Mouse (Mus musculus): Measurements from ENCODE around the gene Nxph4. TPM values are rescaled to one million over a fixed set of nuclear protein-coding genes. Genes with fewer than 3 reads are reported as not detected.
A peak's percentile ranks its signal among the peaks of the same experiment; 100 is the strongest.

Nxph4 gene
- total and polyA plus RNA-seq, 3 experiments: 0.13 to 0.14 TPM; not detected in 1

GRCm38 (mm10) chr10:127524646-127525255 is 9.6 kb downstream of the Nxph4 start:
- no peak for TF ChIP-seq SMC3 (IDR thresholded peaks at IDR 0.05; ENCODE audit: low read depth, low read length)
- TF ChIP-seq SIN3A (IDR thresholded peaks at IDR 0.05; ENCODE audit: low read length): no peak
- no peak for TF ChIP-seq ETS1 (conservative IDR thresholded peaks at IDR 0.05; ENCODE audit: low read depth, low read length)
- no peak for TF ChIP-seq E2F4 (IDR thresholded peaks at IDR 0.05; ENCODE audit: insufficient replicate concordance, low read depth, low read length)
- no peak for TF ChIP-seq MXI1 (IDR thresholded peaks at IDR 0.05; ENCODE audit: low read depth, low read length)
- TF ChIP-seq MAX (IDR thresholded peaks at IDR 0.05; ENCODE audit: low read length): no peak
- TF ChIP-seq MAZ (IDR thresholded peaks at IDR 0.05; ENCODE audit: low read depth, low read length): no peak
- TF ChIP-seq RAD21 (IDR thresholded peaks at IDR 0.05; ENCODE audit: low read depth, low read length): no peak
- TF ChIP-seq MYC (IDR thresholded peaks at IDR 0.05; ENCODE audit: low read depth, low read length): no peak
- TF ChIP-seq TCF12 (IDR thresholded peaks at IDR 0.05; ENCODE audit: low read depth, low read length): no peak
- no peak for TF ChIP-seq KAT2A (IDR thresholded peaks at IDR 0.05; ENCODE audit: insufficient replicate concordance, low read length)
- no peak for TF ChIP-seq CTCF (conservative IDR thresholded peaks at IDR 0.05 in 1 of 2, IDR thresholded peaks at IDR 0.05 in 1 of 2; ENCODE audit: low read depth in 2 of 2, low read length in 2 of 2)
- TF ChIP-seq JUND (conservative IDR thresholded peaks at IDR 0.05; ENCODE audit: low read depth, low read length): no peak
- no peak for TF ChIP-seq ZC3H11A (IDR thresholded peaks at IDR 0.05; ENCODE audit: low read depth, low read length)
- TF ChIP-seq GABPA (IDR thresholded peaks at IDR 0.05; ENCODE audit: insufficient replicate concordance, low read depth, low read length): no peak
- TF ChIP-seq TBP (conservative IDR thresholded peaks at IDR 0.05; ENCODE audit: low read depth, low read length): no peak
- TF ChIP-seq UBTF (IDR thresholded peaks at IDR 0.05; ENCODE audit: low read depth, low read length): no peak
- TF ChIP-seq ZKSCAN1 (IDR thresholded peaks at IDR 0.05; ENCODE audit: borderline replicate concordance, low read depth, low read length): no peak
- no peak for TF ChIP-seq PAX5 (IDR thresholded peaks at IDR 0.05; ENCODE audit: low read length)
- peaks cover 48% of the 10 kb centered on the region for H3K27me3 ChIP-seq (replicated peaks)
- H3K27ac ChIP-seq (ENCODE audit: insufficient read depth, low read depth): no peak overlapping the region
- no peak overlapping the region for H3K4me2 ChIP-seq (ENCODE audit: insufficient read depth, low read depth, poor library complexity, severe bottlenecking)
- DNase-seq (ENCODE audit: extremely low read depth): no peak
- in situ Hi-C loops (cut with MboI; ENCODE audit: low pct_ligation_motif_present, low pct_unique_long_range_greater_than_20kb, low sequenced_read_pairs) (no loop called here), dilution Hi-C loops (cut with MboI; ENCODE audit: extremely low pct_ligation_motif_present, extremely low pct_unique_long_range_greater_than_20kb, low sequenced_read_pairs) (no loop called here)
- H3K9me3 ChIP-seq (replicated peaks; ENCODE audit: low read length): no peaks in the 10 kb centered on the region
- H3K4me3 ChIP-seq (replicated peaks in 1 of 3; ENCODE audit: low read depth in 2 of 3, low read length in 2 of 3, poor library complexity in 1 of 3): no peak overlapping the region
- H3K79me2 ChIP-seq (replicated peaks; ENCODE audit: control insufficient read depth, extremely low read depth, insufficient read depth, poor library complexity, severe bottlenecking): peaks cover 20% of the 10 kb centered on the region
- peaks cover 5 to 13% of the 10 kb centered on the region in 2 experiments for H3K36me3 ChIP-seq (replicated peaks in 1 of 2; ENCODE audit: control insufficient read depth in 1 of 2, insufficient read depth in 1 of 2, low read length in 1 of 2)
- H3K9ac ChIP-seq (ENCODE audit: insufficient read depth, low read depth): no peak overlapping the region
- peaks cover 5 to 12% of the 10 kb centered on the region in 2 experiments for H3K4me1 ChIP-seq (ENCODE audit: control insufficient read depth in 1 of 2, insufficient read depth in 2 of 2)

GRCm38 (mm10) chr10:127522088-127522581 is 12.2 kb downstream of the Nxph4 start, which contains the start of gene Shmt2:
TSS of gene Shmt2 (minus strand) at chr10:127522444.
- peak; percentile 96 for DNase-seq (ENCODE audit: extremely low read depth)
- Histone ChIP-seq H3K4me3 (replicated peaks in 1 of 3; ENCODE audit: low read depth in 2 of 3, low read length in 2 of 3, poor library complexity in 1 of 3) (peak within 1 kb of the TSS; percentile 73 to 93 (median 85)), H3K9ac (ENCODE audit: insufficient read depth, low read depth) (peak within 1 kb of the TSS; percentile 92), H3K27me3 (replicated peaks) (peaks cover 23% of the 10 kb centered on the region), H3K9me3 (replicated peaks; ENCODE audit: low read length) (no peaks in the 10 kb centered on the region), H3K27ac (ENCODE audit: insufficient read depth, low read depth) (peak within 1 kb of the TSS; percentile 78), H3K36me3 (replicated peaks in 1 of 2; ENCODE audit: control insufficient read depth in 1 of 2, insufficient read depth in 1 of 2, low read length in 1 of 2) (peaks cover 30 to 39% of the 10 kb centered on the region in 2 experiments), H3K4me2 (ENCODE audit: insufficient read depth, low read depth, poor library complexity, severe bottlenecking) (peak within 1 kb of the TSS; percentile 42), H3K79me2 (replicated peaks; ENCODE audit: control insufficient read depth, extremely low read depth, insufficient read depth, poor library complexity, severe bottlenecking) (peaks cover 28% of the 10 kb centered on the region), H3K4me1 (ENCODE audit: control insufficient read depth in 1 of 2, insufficient read depth in 2 of 2) (peaks cover 11 to 37% of the 10 kb centered on the region in 2 experiments)
- in situ Hi-C loops (cut with MboI; ENCODE audit: low pct_ligation_motif_present, low pct_unique_long_range_greater_than_20kb, low sequenced_read_pairs): no loop called here
- dilution Hi-C loops (cut with MboI; ENCODE audit: extremely low pct_ligation_motif_present, extremely low pct_unique_long_range_greater_than_20kb, low sequenced_read_pairs): no loop called here
- TF ChIP-seq USF2 (conservative IDR thresholded peaks at IDR 0.05; ENCODE audit: low read depth, low read length) (no peak), ZNF384 (IDR thresholded peaks at IDR 0.05; ENCODE audit: low read depth, low read length) (peak; percentile 90), MAZ (IDR thresholded peaks at IDR 0.05; ENCODE audit: low read depth, low read length) (peak; percentile 62), CHD1 (IDR thresholded peaks at IDR 0.05; ENCODE audit: low read depth, low read length) (no peak), MAX (IDR thresholded peaks at IDR 0.05; ENCODE audit: low read length) (peak; percentile 97), RAD21 (IDR thresholded peaks at IDR 0.05; ENCODE audit: low read depth, low read length) (no peak), MEF2A (IDR thresholded peaks at IDR 0.05; ENCODE audit: borderline replicate concordance, low read depth, low read length) (no peak), JUN (IDR thresholded peaks at IDR 0.05; ENCODE audit: insufficient read depth, low read depth, low read length) (peak; percentile 30; the same call in 1 of the 2 replicates), TCF12 (IDR thresholded peaks at IDR 0.05; ENCODE audit: low read depth, low read length) (peak; percentile 82), MXI1 (IDR thresholded peaks at IDR 0.05; ENCODE audit: low read depth, low read length) (peak; percentile 97), KAT2A (IDR thresholded peaks at IDR 0.05; ENCODE audit: insufficient replicate concordance, low read length) (peak; percentile 95; the same call in 1 of the 2 replicates), GABPA (IDR thresholded peaks at IDR 0.05; ENCODE audit: insufficient replicate concordance, low read depth, low read length) (peak; percentile 41; the same call in 1 of the 2 replicates), UBTF (IDR thresholded peaks at IDR 0.05; ENCODE audit: low read depth, low read length) (0 out of 2 replicates have a peak, but pooled peaks have one; percentile 51), PAX5 (IDR thresholded peaks at IDR 0.05; ENCODE audit: low read length) (no peak), USF1 (IDR thresholded peaks at IDR 0.05; ENCODE audit: low read depth, low read length) (no peak), ZMIZ1 (IDR thresholded peaks at IDR 0.05; ENCODE audit: low read depth, low read length) (no peak; the same call in 1 of the 2 replicates), POLR2AphosphoS2 (IDR thresholded peaks at IDR 0.05; ENCODE audit: low read depth, low read length) (no peak), ZC3H11A (IDR thresholded peaks at IDR 0.05; ENCODE audit: low read depth, low read length) (no peak), HCFC1 (IDR thresholded peaks at IDR 0.05; ENCODE audit: low read depth, low read length) (peak; percentile 100), BHLHE40 (IDR thresholded peaks at IDR 0.05; ENCODE audit: low read depth, low read length) (peak; percentile 83)
